22 mouse cellular contexts compared by ENCODE assay signal in genomic region chr3:79527521-79527920, GRCm38 (mm10). TPM values are rescaled to one million over a fixed set of nuclear protein-coding genes. Genes with fewer than 3 reads are reported as not detected.
DNase-seq lines count a peak whose midpoint lies in the region; ATAC-seq and TF ChIP-seq lines count a peak whose summit lies in the region.
"Had no signal": no experiment of that assay in that cellular context is flagged by ENCODE, and none has a peak within 500 bp of the region (broad histone marks: within the 10 kb centered on the region; RNA-seq: fewer than 3 reads in every experiment).

No protein-coding gene starts in this region.

- H3K9ac ChIP-seq in heart, embryonic 11.5 days (ENCODE audit: low read depth, low read length): no peak overlapping the region
- H3K9ac ChIP-seq in lung, postnatal 0 days (replicated peaks; ENCODE audit: low read depth): no peak overlapping the region
- H3K9ac ChIP-seq in hindbrain, embryonic 12.5 days: no peak overlapping the region
- H3K9ac ChIP-seq: forebrain, embryonic 13.5 days; forebrain, postnatal 0 days had no signal

- H3K4me3 ChIP-seq in heart, embryonic 11.5 days (ENCODE audit: low read depth, low read length): no peak overlapping the region
- H3K4me3 ChIP-seq in lung, postnatal 0 days (ENCODE audit: low read depth, low read length): no peak overlapping the region
- H3K4me3 ChIP-seq in lung, adult 2 months (replicated peaks; ENCODE audit: extremely low read depth, low read depth, low read length): no peak overlapping the region
- H3K4me3 ChIP-seq in bone marrow macrophage, adult 2 months (ENCODE audit: insufficient read depth, low read length): peak overlapping the region; percentile 70
- no peak overlapping the region for H3K4me3 ChIP-seq in hindbrain, embryonic 12.5 days
- H3K4me3 ChIP-seq: embryonic facial prominence, embryonic 10.5 days; forebrain, embryonic 13.5 days had no signal

- H3K9me3 ChIP-seq in heart, embryonic 11.5 days (replicated peaks; ENCODE audit: control insufficient read depth, low read length): no peaks in the 10 kb centered on the region
- H3K9me3 ChIP-seq in lung, postnatal 0 days (ENCODE audit: low read length): no peaks in the 10 kb centered on the region
- H3K9me3 ChIP-seq in hindbrain, embryonic 12.5 days (replicated peaks): no peaks in the 10 kb centered on the region
- H3K9me3 ChIP-seq: embryonic facial prominence, embryonic 10.5 days; forebrain, embryonic 13.5 days; G1E had no signal

- TF ChIP-seq POLR2A in lung, adult 2 months (IDR thresholded peaks at IDR 0.05; ENCODE audit: borderline replicate concordance, extremely low read depth, low read depth, low read length): no peak
- TF ChIP-seq POLR2A in bone marrow macrophage, adult 2 months (IDR thresholded peaks at IDR 0.05; ENCODE audit: borderline replicate concordance, low read depth, low read length): no peak

- TF ChIP-seq CTCF in lung, postnatal 0 days (IDR thresholded peaks at IDR 0.05): no peak
- TF ChIP-seq CTCF in lung, adult 2 months (IDR thresholded peaks at IDR 0.05; ENCODE audit: insufficient read depth, low read length): no peak
- no peak for TF ChIP-seq CTCF in bone marrow macrophage, adult 2 months (IDR thresholded peaks at IDR 0.05; ENCODE audit: low read depth, low read length)

- H3K36me3 ChIP-seq in heart, embryonic 11.5 days (ENCODE audit: control insufficient read depth, insufficient read depth, low read length): no peaks in the 10 kb centered on the region
- H3K36me3 ChIP-seq in lung, postnatal 0 days (ENCODE audit: insufficient read depth, low read length): no peaks in the 10 kb centered on the region
- H3K36me3 ChIP-seq in hindbrain, embryonic 12.5 days: no peaks in the 10 kb centered on the region
- H3K36me3 ChIP-seq: embryonic facial prominence, embryonic 10.5 days had no signal

- no peaks in the 10 kb centered on the region for H3K27me3 ChIP-seq in heart, embryonic 11.5 days (ENCODE audit: control insufficient read depth, insufficient read depth, low read length)
- no peaks in the 10 kb centered on the region for H3K27me3 ChIP-seq in lung, postnatal 0 days (replicated peaks; ENCODE audit: insufficient read depth, low read length)
- no peaks in the 10 kb centered on the region for H3K27me3 ChIP-seq in hindbrain, embryonic 12.5 days
- H3K27me3 ChIP-seq: forebrain, embryonic 13.5 days; Patski had no signal

- no peak for TF ChIP-seq EP300 in lung, postnatal 0 days (IDR thresholded peaks at IDR 0.05)

- H3K4me1 ChIP-seq in heart, embryonic 11.5 days (ENCODE audit: control insufficient read depth, insufficient read depth, low read length): peaks cover 24% of the 10 kb centered on the region
- peaks cover 26% of the 10 kb centered on the region; the same call in 1 of the 2 replicates for H3K4me1 ChIP-seq in lung, postnatal 0 days (ENCODE audit: insufficient read depth, low read depth, low read length)
- H3K4me1 ChIP-seq in lung, adult 2 months (ENCODE audit: control insufficient read depth, insufficient read depth, low read length): peaks cover 27% of the 10 kb centered on the region
- peaks cover 51% of the 10 kb centered on the region for H3K4me1 ChIP-seq in bone marrow macrophage, adult 2 months (ENCODE audit: control insufficient read depth, insufficient read depth, low read length)
- no peaks in the 10 kb centered on the region for H3K4me1 ChIP-seq in hindbrain, embryonic 12.5 days

- no peak for DNase-seq in heart, adult 8-10 months (ENCODE audit: low spot score)
- DNase-seq in lung, postnatal 0 days (ENCODE audit: low spot score): no peak
- no peak for DNase-seq in lung, adult 2 months
- DNase-seq in 3134 (ENCODE audit: extremely low read depth, insufficient read length, low spot score): peak; percentile 37
- DNase-seq in Muller cell, postnatal 12 days (ENCODE audit: inconsistent ontology term): no peak
- DNase-seq: adrenal gland, postnatal 14 days; B cell, adult 2 months; cerebellum, adult 2 months; cerebellum, postnatal 10 days; forebrain, postnatal 0 days; gastrocnemius, postnatal 36 days had no signal

- H3K27ac ChIP-seq in heart, embryonic 11.5 days (ENCODE audit: low read depth, low read length): peak overlapping the region; percentile 54; the same call in 1 of the 2 replicates
- H3K27ac ChIP-seq in lung, postnatal 0 days (ENCODE audit: low read length): peak overlapping the region; percentile 62
- H3K27ac ChIP-seq in bone marrow macrophage, adult 2 months (ENCODE audit: insufficient read depth, low read depth, low read length): peak overlapping the region; percentile 70
- no peak overlapping the region for H3K27ac ChIP-seq in hindbrain, embryonic 12.5 days
- H3K27ac ChIP-seq: embryonic facial prominence, embryonic 10.5 days; forebrain, embryonic 13.5 days had no signal

- WGBS in heart, embryonic 11.5 days (ENCODE audit: insufficient replicate concordance): 77% methylated on average over 3 of the region's 3 CpGs
- 66% methylated on average over 3 of the region's 3 CpGs for WGBS in lung, postnatal 0 days
- WGBS in lung, adult 2 months: 69% methylated on average over 3 of the region's 3 CpGs
- 92% methylated on average over 3 of the region's 3 CpGs for WGBS in hindbrain, embryonic 12.5 days

- ATAC-seq in heart, embryonic 11.5 days (replicated peaks; ENCODE audit: insufficient number of reproducible peaks, low FRiP score, low TSS enrichment): no peak
- no peak for ATAC-seq in lung, postnatal 0 days
- no peak for ATAC-seq in hindbrain, embryonic 12.5 days (ENCODE audit: low FRiP score)
- ATAC-seq: activated CD4-positive, CD25-positive, alpha-beta regulatory T cell, adult 4 months; CD4-positive, CD25-positive, alpha-beta regulatory T cell, adult 4 months; forebrain, embryonic 13.5 days; forebrain, postnatal 0 days; hindbrain, embryonic 16.5 days; inflammation-experienced regulatory T-cells, adult 6 months; Patski had no signal

- no peak overlapping the region for H3K4me2 ChIP-seq in heart, embryonic 11.5 days
- H3K4me2 ChIP-seq in lung, postnatal 0 days (replicated peaks; ENCODE audit: low read depth, low read length): peak overlapping the region; percentile 15; the same call in 1 of the 2 replicates
- no peak overlapping the region for H3K4me2 ChIP-seq in hindbrain, embryonic 12.5 days (replicated peaks)
- H3K4me2 ChIP-seq: forebrain, embryonic 13.5 days had no signal

RNA-seq across cellular contexts. Expression of gene Fnip2, which starts 40.1 kb away (rescaled TPM):
- polyA plus RNA-seq in heart, embryonic 11.5 days (2014; fragmentation: Nextera tagmentation; extraction: Ambion mirVana): 5.0 and 6.2 TPM in 2 replicates
- 10 to 100 TPM; 12.9 to 23.2 (median 16.2) TPM for total RNA-seq in heart, adult 8-10 months (2022)
- 3.5 and 4.2 TPM in 2 replicates for polyA plus RNA-seq in lung, postnatal 0 days (2015; fragmentation: Nextera tagmentation; extraction: Ambion mirVana)
- 5.7 and 10.2 TPM in 2 replicates for polyA plus RNA-seq in lung, adult 2 months (2012; rRNA removed)
- 125 and 135 TPM in 2 replicates for polyA plus RNA-seq in bone marrow macrophage, adult 2 months (2012; ENCODE audit: insufficient read depth, insufficient read length, missing spikeins)
- 9.8 and 10.1 TPM in 2 replicates for polyA plus RNA-seq in hindbrain, embryonic 12.5 days (2016; fragmentation: Nextera tagmentation; extraction: Ambion mirVana)

Comparison
In these comparisons a context has a peak if more than half of its experiments do, and no peak if none do; other contexts are left out.
1. RNA of gene Fnip2, which starts 40.1 kb away (polyA plus RNA-seq): 125 to 135 TPM in bone marrow macrophage, adult 2 months; 5.7 to 10.2 TPM in lung, adult 2 months, 9.8 to 10.1 TPM in hindbrain, embryonic 12.5 days, 5.0 to 6.2 TPM in heart, embryonic 11.5 days and 3.5 to 4.2 TPM in lung, postnatal 0 days; every median in the first group is over 10 times any median in the second.